Mouse (Mus musculus): Measurements from ENCODE around the gene Med12l. TPM values are rescaled to one million over a fixed set of nuclear protein-coding genes. Genes with fewer than 3 reads are reported as not detected.

Gene Med12l
- total and polyA plus RNA-seq, 2 experiments from 2014 or later: 2.1 to 19.2 TPM

GRCm38 (mm10) chr3:59077278-59077677 lies 71.7 kb downstream of the Med12l start:
- TF ChIP-seq CTCF (IDR thresholded peaks at IDR 0.05; ENCODE audit: low read depth): peak; percentile 64
- DNase-seq (peak; percentile 53), ATAC-seq (peak; percentile 25; the same call in 1 of the 2 replicates)
- Histone ChIP-seq H3K4me2 (ENCODE audit: low read depth) (no peak overlapping the region), H3K9me3 (ENCODE audit: low read length) (no peaks in the 10 kb centered on the region), H3K36me3 (ENCODE audit: insufficient read depth) (peaks cover 4% of the 10 kb centered on the region; the same call in 1 of the 2 replicates), H3K4me3 (ENCODE audit: low read depth, low read length) (no peak overlapping the region), H3K9ac (no peak overlapping the region), H3K4me1 (ENCODE audit: insufficient read depth) (no peaks in the 10 kb centered on the region), H3K27ac (ENCODE audit: low read depth, low read length) (no peak overlapping the region), H3K27me3 (ENCODE audit: insufficient read depth, low read length) (no peaks in the 10 kb centered on the region)
- 57% methylated on average over 4 of the region's 4 CpGs for WGBS

DNA sequence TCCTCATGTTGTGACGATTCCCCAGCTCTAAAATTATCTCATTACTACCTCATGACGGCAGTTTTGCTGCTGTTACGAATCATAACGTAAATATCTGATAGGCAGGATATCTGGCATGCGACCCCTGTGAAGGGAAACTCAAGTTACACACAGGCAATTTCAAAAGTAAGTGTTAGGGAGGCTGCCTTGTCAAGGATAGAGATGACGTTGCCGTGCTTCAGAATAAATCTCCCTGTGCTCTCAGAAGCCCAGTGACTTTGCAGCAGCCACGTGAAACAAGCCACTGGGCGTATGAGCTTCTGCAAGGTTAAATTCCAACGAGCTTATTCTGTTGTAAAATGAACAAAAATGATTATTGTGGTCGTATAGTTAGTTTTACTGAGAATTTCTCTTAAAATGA lies 73.0 kb downstream of the Med12l start:
- Histone ChIP-seq H3K9ac (no peak overlapping the region), H3K4me1 (ENCODE audit: insufficient read depth) (no peaks in the 10 kb centered on the region), H3K4me3 (ENCODE audit: low read depth, low read length) (no peak overlapping the region), H3K4me2 (ENCODE audit: low read depth) (no peak overlapping the region), H3K27me3 (ENCODE audit: insufficient read depth, low read length) (no peaks in the 10 kb centered on the region), H3K36me3 (ENCODE audit: insufficient read depth) (peaks cover 1% of the 10 kb centered on the region; the same call in 1 of the 2 replicates), H3K9me3 (ENCODE audit: low read length) (no peaks in the 10 kb centered on the region), H3K27ac (ENCODE audit: low read depth, low read length) (no peak overlapping the region)
- no peak for TF ChIP-seq CTCF (IDR thresholded peaks at IDR 0.05; ENCODE audit: low read depth)
- WGBS: 85% methylated on average over 11 of the region's 11 CpGs
- DNase-seq (no peak), ATAC-seq (no peak)

DNA sequence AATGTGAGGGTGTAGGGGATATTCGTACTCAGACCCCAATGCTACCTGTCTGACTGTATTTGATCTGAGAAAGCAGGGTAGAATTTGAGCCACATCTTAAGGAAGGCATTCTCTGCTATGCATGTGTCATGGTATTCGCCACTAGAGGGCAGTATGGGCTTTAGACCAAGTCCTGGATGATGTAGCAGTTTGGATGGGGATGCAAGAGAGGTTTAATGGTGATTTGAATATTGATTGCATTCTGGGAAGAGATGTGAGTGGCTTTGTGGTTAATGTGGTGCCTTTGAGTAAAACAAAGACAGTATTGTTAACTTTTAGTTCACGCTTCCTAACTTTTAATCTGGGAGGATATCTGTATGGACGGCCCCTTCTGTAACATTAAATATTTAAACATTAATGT lies 73.7 kb downstream of the Med12l start:
- TF ChIP-seq CTCF (IDR thresholded peaks at IDR 0.05; ENCODE audit: low read depth): peak; percentile 65

GRCm38 (mm10) chr3:59080293-59080916 lies 74.8 kb downstream of the Med12l start:
- Histone ChIP-seq H3K9me3 (ENCODE audit: low read length) (no peaks in the 10 kb centered on the region), H3K4me1 (ENCODE audit: insufficient read depth) (no peaks in the 10 kb centered on the region), H3K9ac (no peak overlapping the region), H3K27me3 (ENCODE audit: insufficient read depth, low read length) (no peaks in the 10 kb centered on the region), H3K4me3 (ENCODE audit: low read depth, low read length) (no peak overlapping the region), H3K27ac (ENCODE audit: low read depth, low read length) (no peak overlapping the region), H3K36me3 (ENCODE audit: insufficient read depth) (no peaks in the 10 kb centered on the region), H3K4me2 (ENCODE audit: low read depth) (no peak overlapping the region)
- DNase-seq: no peak
- WGBS: 30% methylated on average over 6 of the region's 6 CpGs
- no peak for ATAC-seq
- no peak for TF ChIP-seq CTCF (IDR thresholded peaks at IDR 0.05; ENCODE audit: low read depth)

More for the DNA sequence above, 73.7 kb downstream of the Med12l start:
- no peak overlapping the region for H3K4me3 ChIP-seq (ENCODE audit: low read depth, low read length)
- H3K9me3 ChIP-seq (ENCODE audit: low read length): no peaks in the 10 kb centered on the region
- H3K27ac ChIP-seq (ENCODE audit: low read depth, low read length): no peak overlapping the region
- H3K4me2 ChIP-seq (ENCODE audit: low read depth): no peak overlapping the region
- DNase-seq (peak; percentile 39), ATAC-seq (0 out of 2 replicates have a peak, but pooled peaks have one; percentile 47)
- H3K4me1 ChIP-seq (ENCODE audit: insufficient read depth): no peaks in the 10 kb centered on the region
- H3K27me3 ChIP-seq (ENCODE audit: insufficient read depth, low read length): no peaks in the 10 kb centered on the region
- WGBS: 36% methylated on average over 4 of the region's 4 CpGs
- no peak overlapping the region for H3K9ac ChIP-seq
- no peaks in the 10 kb centered on the region for H3K36me3 ChIP-seq (ENCODE audit: insufficient read depth)

- no peak for TF ChIP-seq CTCF (IDR thresholded peaks at IDR 0.05; ENCODE audit: low read depth)
- 35% methylated on average over 7 of the region's 7 CpGs for WGBS
- H3K27ac ChIP-seq (ENCODE audit: low read depth, low read length): no peak overlapping the region
- no peaks in the 10 kb centered on the region for H3K27me3 ChIP-seq (ENCODE audit: insufficient read depth, low read length)
- no peak overlapping the region for H3K4me2 ChIP-seq (ENCODE audit: low read depth)
- H3K9me3 ChIP-seq (ENCODE audit: low read length): no peaks in the 10 kb centered on the region
- H3K4me1 ChIP-seq (ENCODE audit: insufficient read depth): no peaks in the 10 kb centered on the region
- H3K4me3 ChIP-seq (ENCODE audit: low read depth, low read length): no peak overlapping the region
- no peak overlapping the region for H3K9ac ChIP-seq
- ATAC-seq (no peak), DNase-seq (no peak)
- H3K36me3 ChIP-seq (ENCODE audit: insufficient read depth): no peaks in the 10 kb centered on the region
These were observed 75.3 kb downstream of the Med12l start for GRCm38 (mm10) chr3:59080919-59081318.

DNA sequence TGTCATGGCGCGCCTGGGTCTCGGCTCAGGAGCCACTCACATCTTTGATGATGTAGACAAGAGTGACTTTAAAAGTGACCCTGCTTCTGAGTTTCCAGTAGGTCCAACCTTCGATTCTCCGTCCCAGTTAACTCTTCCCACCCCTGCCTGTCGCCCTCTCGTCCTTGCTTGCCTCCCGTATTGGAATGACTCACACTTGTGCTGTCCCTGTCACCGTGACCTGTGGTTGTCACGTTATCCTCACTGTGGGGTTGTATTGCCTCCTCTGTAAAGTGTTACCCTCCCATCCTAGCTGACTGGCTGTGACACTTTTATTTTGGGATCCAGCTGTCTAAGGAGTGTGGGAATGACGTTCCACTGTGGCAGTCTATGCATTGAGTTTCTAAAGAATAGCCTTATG lies 87.1 kb downstream of the Med12l start:
- H3K4me1 ChIP-seq (ENCODE audit: insufficient read depth): no peaks in the 10 kb centered on the region
- no peaks in the 10 kb centered on the region for H3K9me3 ChIP-seq (ENCODE audit: low read length)
- H3K9ac ChIP-seq: no peak overlapping the region
- TF ChIP-seq CTCF (IDR thresholded peaks at IDR 0.05; ENCODE audit: low read depth): no peak
- ATAC-seq: no peak
- H3K4me2 ChIP-seq (ENCODE audit: low read depth): no peak overlapping the region
- no peak overlapping the region for H3K27ac ChIP-seq (ENCODE audit: low read depth, low read length)
- no peaks in the 10 kb centered on the region for H3K27me3 ChIP-seq (ENCODE audit: insufficient read depth, low read length)
- 87% methylated on average over 11 of the region's 11 CpGs for WGBS
- no peak overlapping the region for H3K4me3 ChIP-seq (ENCODE audit: low read depth, low read length)
- no peaks in the 10 kb centered on the region for H3K36me3 ChIP-seq (ENCODE audit: insufficient read depth)
- no peak for DNase-seq

DNA sequence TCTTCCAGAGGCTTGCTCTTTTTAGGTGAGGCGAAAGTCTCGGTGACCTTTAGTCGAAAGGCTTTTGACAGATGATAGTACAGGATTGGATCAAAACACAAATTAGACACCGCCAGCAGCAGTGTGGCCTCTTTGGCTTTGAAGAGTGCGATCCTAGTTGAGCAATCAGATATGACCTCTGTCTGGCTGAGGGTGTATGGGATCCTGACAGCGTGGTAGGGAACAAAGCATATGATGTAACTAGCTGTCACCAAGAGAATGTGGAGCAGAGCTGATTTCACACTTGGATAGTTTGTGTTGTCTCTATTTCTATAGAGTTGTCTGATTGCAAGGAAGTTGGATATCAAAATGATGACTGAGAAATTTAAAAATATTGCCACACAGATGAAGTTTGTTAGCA lies 91.8 kb downstream of the Med12l start:
- Histone ChIP-seq H3K4me3 (ENCODE audit: low read depth, low read length) (no peak overlapping the region), H3K4me2 (ENCODE audit: low read depth) (no peak overlapping the region), H3K9ac (no peak overlapping the region), H3K36me3 (ENCODE audit: insufficient read depth) (no peaks in the 10 kb centered on the region), H3K4me1 (ENCODE audit: insufficient read depth) (no peaks in the 10 kb centered on the region), H3K27me3 (ENCODE audit: insufficient read depth, low read length) (no peaks in the 10 kb centered on the region), H3K27ac (ENCODE audit: low read depth, low read length) (no peak overlapping the region), H3K9me3 (ENCODE audit: low read length) (no peaks in the 10 kb centered on the region)
- TF ChIP-seq CTCF (IDR thresholded peaks at IDR 0.05; ENCODE audit: low read depth): no peak
- ATAC-seq (no peak), DNase-seq (no peak)
- 81% methylated on average over 6 of the region's 6 CpGs for WGBS

Measured in forebrain, postnatal 0 days (tissue).